Mouse (Mus musculus): ENCODE results near the gene Ankrd44. TPM values are rescaled to one million over a fixed set of nuclear protein-coding genes. Genes with fewer than 3 reads are reported as not detected.
A peak's percentile ranks its signal among the peaks of the same experiment; 100 is the strongest.

The Ankrd44 gene
- polyA plus RNA-seq, 1 experiment from 2014 or later, result 18.3 TPM

DNA sequence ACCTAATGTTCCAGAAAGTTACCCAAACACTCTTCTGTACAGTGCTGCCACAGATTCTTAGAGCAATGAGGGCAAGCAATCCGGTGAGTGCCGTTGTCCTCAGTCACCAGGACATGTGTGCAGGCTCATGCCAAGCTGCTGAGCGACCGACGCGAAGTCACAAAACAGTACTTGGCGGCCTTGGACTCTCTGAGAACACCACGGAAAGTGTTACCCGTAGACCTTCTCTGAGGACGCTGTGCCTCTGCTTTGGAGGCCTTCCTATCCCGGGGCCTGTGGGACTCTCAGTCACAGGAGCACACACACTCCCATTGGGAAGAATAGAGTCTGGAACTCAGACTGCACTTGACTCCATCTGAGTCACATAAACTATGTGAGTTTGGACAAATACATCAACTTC is 123.5 kb downstream of the Ankrd44 start:
- Histone ChIP-seq H3K9me3 (ENCODE audit: low read depth, low read length) (no peaks in the 10 kb centered on the region), H3K27me3 (ENCODE audit: insufficient read depth, low read length) (no peaks in the 10 kb centered on the region), H3K4me2 (no peak overlapping the region), H3K27ac (ENCODE audit: low read depth) (no peak overlapping the region), H3K4me1 (ENCODE audit: insufficient read depth) (no peaks in the 10 kb centered on the region), H3K4me3 (ENCODE audit: low read depth, low read length) (no peak overlapping the region), H3K36me3 (ENCODE audit: insufficient read depth) (no peaks in the 10 kb centered on the region), H3K9ac (no peak overlapping the region)
- 57% methylated on average over 11 of the region's 11 CpGs for WGBS
- no peak for TF ChIP-seq CTCF (IDR thresholded peaks at IDR 0.05; ENCODE audit: low read depth)
- DNase-seq (peak; percentile 50), ATAC-seq (ENCODE audit: insufficient read depth) (no peak)

- H3K4me3 ChIP-seq (ENCODE audit: low read depth, low read length), result no peak overlapping the region
- no peak for ATAC-seq (ENCODE audit: insufficient read depth)
- no peak for DNase-seq
- no peaks in the 10 kb centered on the region for H3K4me1 ChIP-seq (ENCODE audit: insufficient read depth)
- H3K9ac ChIP-seq, result no peak overlapping the region
- H3K9me3 ChIP-seq (ENCODE audit: low read depth, low read length), result no peaks in the 10 kb centered on the region
- H3K4me2 ChIP-seq, result no peak overlapping the region
- H3K27me3 ChIP-seq (ENCODE audit: insufficient read depth, low read length), result no peaks in the 10 kb centered on the region
- no peaks in the 10 kb centered on the region for H3K36me3 ChIP-seq (ENCODE audit: insufficient read depth)
- WGBS, result 63% methylated on average over 2 of the region's 3 CpGs
- no peak for TF ChIP-seq CTCF (IDR thresholded peaks at IDR 0.05; ENCODE audit: low read depth)
- H3K27ac ChIP-seq (ENCODE audit: low read depth), result no peak overlapping the region
Observed at GRCm38 (mm10) chr1:54801256-54801655, 124.9 kb downstream of the Ankrd44 start.

DNA sequence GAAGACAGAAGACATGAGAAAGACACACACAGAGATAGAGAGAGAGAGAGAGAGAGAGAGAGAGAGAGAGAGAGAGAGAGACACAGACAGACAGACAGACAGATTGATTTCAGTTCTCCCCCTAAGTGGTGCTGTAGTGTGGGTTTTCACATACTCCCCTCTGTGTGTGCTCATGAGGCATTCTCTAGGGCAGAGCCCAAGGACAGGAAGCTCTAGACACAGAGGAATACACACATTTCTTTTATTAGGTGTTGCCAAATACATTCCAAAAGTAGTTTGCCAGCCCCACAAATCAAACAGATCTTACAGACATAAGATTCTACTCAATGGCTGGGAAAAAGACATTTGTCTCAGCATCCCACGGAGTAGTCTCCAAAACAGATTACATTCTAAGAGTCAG is 126.8 kb downstream of the Ankrd44 start:
- no peak for TF ChIP-seq CTCF (IDR thresholded peaks at IDR 0.05; ENCODE audit: low read depth)
- 28% methylated on average over 1 of the region's 1 CpGs for WGBS
- Histone ChIP-seq H3K36me3 (ENCODE audit: insufficient read depth) (no peaks in the 10 kb centered on the region), H3K27ac (ENCODE audit: low read depth) (peak overlapping the region; percentile 33; the same call in 1 of the 2 replicates), H3K4me1 (ENCODE audit: insufficient read depth) (no peaks in the 10 kb centered on the region), H3K4me3 (ENCODE audit: low read depth, low read length) (no peak overlapping the region), H3K9me3 (ENCODE audit: low read depth, low read length) (no peaks in the 10 kb centered on the region), H3K4me2 (no peak overlapping the region), H3K9ac (no peak overlapping the region), H3K27me3 (ENCODE audit: insufficient read depth, low read length) (no peaks in the 10 kb centered on the region)
- peak; percentile 60 for DNase-seq
- ATAC-seq (ENCODE audit: insufficient read depth), result peak; percentile 59; the same call in 1 of the 2 replicates

- Histone ChIP-seq H3K27me3 (ENCODE audit: insufficient read depth, low read length) (no peaks in the 10 kb centered on the region), H3K4me1 (ENCODE audit: insufficient read depth) (no peaks in the 10 kb centered on the region), H3K4me3 (ENCODE audit: low read depth, low read length) (no peak overlapping the region), H3K9ac (no peak overlapping the region), H3K27ac (ENCODE audit: low read depth) (no peak overlapping the region), H3K9me3 (ENCODE audit: low read depth, low read length) (no peaks in the 10 kb centered on the region), H3K4me2 (no peak overlapping the region), H3K36me3 (ENCODE audit: insufficient read depth) (no peaks in the 10 kb centered on the region)
- no peak for TF ChIP-seq CTCF (IDR thresholded peaks at IDR 0.05; ENCODE audit: low read depth)
- ATAC-seq (ENCODE audit: insufficient read depth), result no peak
- WGBS, result 69% methylated on average over 3 of the region's 3 CpGs
- DNase-seq, result no peak
Observed at GRCm38 (mm10) chr1:54798415-54798814, 127.8 kb downstream of the Ankrd44 start.

GRCm38 (mm10) chr1:54794709-54795108 is 131.5 kb downstream of the Ankrd44 start:
- no peak for DNase-seq
- H3K4me1 ChIP-seq (ENCODE audit: insufficient read depth), result no peaks in the 10 kb centered on the region
- H3K27me3 ChIP-seq (ENCODE audit: insufficient read depth, low read length), result no peaks in the 10 kb centered on the region
- no peak for ATAC-seq (ENCODE audit: insufficient read depth)
- H3K9ac ChIP-seq, result no peak overlapping the region
- H3K36me3 ChIP-seq (ENCODE audit: insufficient read depth), result no peaks in the 10 kb centered on the region
- WGBS, result 97% methylated on average over 2 of the region's 2 CpGs
- no peak overlapping the region for H3K27ac ChIP-seq (ENCODE audit: low read depth)
- H3K4me3 ChIP-seq (ENCODE audit: low read depth, low read length), result no peak overlapping the region
- H3K9me3 ChIP-seq (ENCODE audit: low read depth, low read length), result no peaks in the 10 kb centered on the region
- H3K4me2 ChIP-seq, result no peak overlapping the region
- TF ChIP-seq CTCF (IDR thresholded peaks at IDR 0.05; ENCODE audit: low read depth), result no peak

DNA sequence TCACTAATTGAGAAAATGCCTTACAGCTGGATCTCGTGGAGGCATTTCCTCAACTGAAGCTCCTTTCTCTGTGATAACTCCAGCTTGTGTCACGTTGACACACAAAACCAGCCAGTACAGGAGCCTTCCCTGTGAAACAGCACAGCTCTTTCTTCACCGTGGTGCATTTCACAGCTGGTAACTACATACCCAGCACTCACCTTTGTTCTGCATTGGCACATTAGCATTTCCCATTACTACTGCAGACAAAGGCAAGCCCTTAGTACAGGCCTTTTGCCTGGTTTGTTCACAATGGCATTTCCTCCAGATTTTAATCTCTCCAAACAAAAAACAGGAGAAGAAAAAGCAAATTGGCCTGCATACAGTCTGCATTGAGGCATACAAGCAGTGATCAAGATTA is 134.8 kb downstream of the Ankrd44 start:
- Histone ChIP-seq H3K4me2 (no peak overlapping the region), H3K36me3 (ENCODE audit: insufficient read depth) (no peaks in the 10 kb centered on the region), H3K4me1 (ENCODE audit: insufficient read depth) (no peaks in the 10 kb centered on the region), H3K4me3 (ENCODE audit: low read depth, low read length) (no peak overlapping the region), H3K9me3 (ENCODE audit: low read depth, low read length) (no peaks in the 10 kb centered on the region), H3K9ac (no peak overlapping the region), H3K27ac (ENCODE audit: low read depth) (no peak overlapping the region), H3K27me3 (ENCODE audit: insufficient read depth, low read length) (no peaks in the 10 kb centered on the region)
- no peak for ATAC-seq (ENCODE audit: insufficient read depth)
- WGBS, result 64% methylated on average over 3 of the region's 3 CpGs
- DNase-seq, result no peak
- TF ChIP-seq CTCF (IDR thresholded peaks at IDR 0.05; ENCODE audit: low read depth), result no peak

DNA sequence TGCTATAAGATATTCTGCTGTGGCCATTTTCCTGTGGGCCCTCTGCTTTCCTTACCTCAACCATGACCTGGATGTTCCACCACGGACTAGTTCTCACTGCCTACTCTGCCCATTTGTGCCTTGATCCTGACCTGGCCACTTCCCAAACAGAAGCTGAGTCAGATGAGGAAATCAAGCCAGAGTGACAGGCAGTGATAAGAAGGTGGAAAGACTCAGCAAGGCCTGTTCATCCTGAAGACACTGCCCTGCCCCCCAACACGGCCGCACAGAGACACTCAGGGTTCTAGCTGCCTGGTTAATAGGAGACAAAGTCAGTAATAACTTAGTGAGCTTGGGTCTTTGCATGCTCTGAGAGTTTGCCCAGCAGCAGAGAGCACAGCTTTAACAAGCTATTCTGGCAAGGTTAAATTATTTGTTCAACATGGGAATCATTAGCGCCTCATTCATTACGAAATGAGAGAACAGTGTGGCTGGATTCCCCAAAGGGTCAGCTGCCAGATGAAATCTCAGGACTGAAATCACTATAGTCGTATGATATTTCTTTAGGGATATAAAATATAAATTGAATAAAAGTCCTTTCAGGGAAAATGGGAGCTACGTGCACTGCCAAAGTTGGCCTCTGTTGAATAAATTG is 136.7 kb downstream of the Ankrd44 start:
- no peak for ATAC-seq (ENCODE audit: insufficient read depth)

More for the DNA sequence above, 136.7 kb downstream of the Ankrd44 start:
- Histone ChIP-seq H3K27me3 (ENCODE audit: insufficient read depth, low read length) (no peaks in the 10 kb centered on the region), H3K4me1 (ENCODE audit: insufficient read depth) (no peaks in the 10 kb centered on the region), H3K4me2 (no peak overlapping the region), H3K4me3 (ENCODE audit: low read depth, low read length) (no peak overlapping the region), H3K9ac (no peak overlapping the region), H3K27ac (ENCODE audit: low read depth) (no peak overlapping the region), H3K9me3 (ENCODE audit: low read depth, low read length) (no peaks in the 10 kb centered on the region), H3K36me3 (ENCODE audit: insufficient read depth) (no peaks in the 10 kb centered on the region)
- peak; percentile 31 for DNase-seq
- 47% methylated on average over 7 of the region's 7 CpGs for WGBS
- no peak for TF ChIP-seq CTCF (IDR thresholded peaks at IDR 0.05; ENCODE audit: low read depth)

Data from lung, embryonic 14.5 days (tissue).